Mouse (Mus musculus) ES-Bruce4 (cell line): ENCODE measurements at regions not wholly inside any gene's neighbourhood (a gene's known extent, or its start where the extent isn't known, plus 50 kb on each side); places are given as distances from the start of the nearest gene placed in this dataset.

Source experiments
- H3K27ac ChIP-seq: 2 replicates; pipeline ENCODE4 v1.5.1; 2012; ENCODE audit warnings: low read length, inconsistent platforms; ENCODE audit not compliant: insufficient read depth
- H3K27me3 ChIP-seq: 2 replicates; pipeline ENCODE4 v1.6.1; 2012; ENCODE audit warnings: mild to moderate bottlenecking, low read length, inconsistent platforms; ENCODE audit not compliant: control insufficient read depth, poor library complexity, insufficient read depth, severe bottlenecking
- H3K36me3 ChIP-seq: 2 replicates; pipeline ENCODE4 v1.6.1; 2012; ENCODE audit warnings: inconsistent platforms, mild to moderate bottlenecking, low read length, moderate library complexity; ENCODE audit not compliant: control insufficient read depth, poor library complexity, insufficient read depth, severe bottlenecking
- H3K4me1 ChIP-seq: one replicate; pipeline ENCODE4 v1.8.1; 2011; ENCODE audit warnings: low read length; ENCODE audit not compliant: control insufficient read depth, insufficient read depth
- H3K4me3 ChIP-seq: 2 replicates; pipeline ENCODE4 v1.5.1; 2011; ENCODE audit warnings: low read depth, mild to moderate bottlenecking, low read length
- H3K9ac ChIP-seq: 2 replicates; pipeline ENCODE4 v1.6.1; 2012; ENCODE audit warnings: low read depth, mild to moderate bottlenecking, inconsistent platforms; ENCODE audit not compliant: poor library complexity, severe bottlenecking
- H3K9me3 ChIP-seq: replicated peaks from 2 replicates; pipeline ENCODE4 v1.6.1; 2012; ENCODE audit warnings: mild to moderate bottlenecking, low read length, inconsistent platforms; ENCODE audit not compliant: control insufficient read depth, poor library complexity, insufficient read depth, severe bottlenecking
- CTCF ChIP-seq: IDR thresholded peaks from one replicate; pipeline ENCODE4 v1.8.1; 2011; ENCODE audit warnings: low read depth, low read length
- EP300 ChIP-seq: IDR thresholded peaks from 2 replicates; pipeline ENCODE4 v1.6.1; 2011; ENCODE audit warnings: low read depth, low read length; ENCODE audit not compliant: insufficient read depth
- POLR2A ChIP-seq: IDR thresholded peaks from one replicate; pipeline ENCODE4 v1.8.1; 2011; ENCODE audit warnings: low read length; ENCODE audit not compliant: insufficient read depth

DNA sequence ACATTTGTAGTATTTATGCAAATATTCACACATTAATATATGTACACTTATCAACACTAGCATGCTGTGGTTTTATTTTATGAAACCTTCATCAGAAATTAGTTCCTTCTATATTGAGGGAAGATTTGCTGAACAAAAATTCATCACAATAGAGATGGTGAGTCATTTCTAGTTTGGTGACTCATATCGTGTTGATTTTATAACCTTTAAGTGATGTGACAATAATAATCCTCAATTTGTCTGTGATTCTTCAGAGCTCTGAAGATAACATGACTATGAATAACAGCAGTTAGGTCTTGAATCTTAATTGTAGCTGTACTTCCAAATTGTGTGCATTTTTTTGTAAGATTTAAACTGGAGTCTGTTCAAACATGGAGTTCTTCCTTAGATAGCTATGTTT is 168.3 kb upstream of the L3mbtl3 start:
- no peak for TF ChIP-seq EP300
- no peak for TF ChIP-seq POLR2A
- no peak for TF ChIP-seq CTCF
- H3K36me3 ChIP-seq: no peaks in the 10 kb centered on the region
- no peaks in the 10 kb centered on the region for H3K4me1 ChIP-seq
- H3K27ac ChIP-seq: no peak overlapping the region
- H3K9ac ChIP-seq: no peak overlapping the region
- no peaks in the 10 kb centered on the region for H3K9me3 ChIP-seq
- H3K27me3 ChIP-seq: no peaks in the 10 kb centered on the region
- H3K4me3 ChIP-seq: no peak overlapping the region

DNA sequence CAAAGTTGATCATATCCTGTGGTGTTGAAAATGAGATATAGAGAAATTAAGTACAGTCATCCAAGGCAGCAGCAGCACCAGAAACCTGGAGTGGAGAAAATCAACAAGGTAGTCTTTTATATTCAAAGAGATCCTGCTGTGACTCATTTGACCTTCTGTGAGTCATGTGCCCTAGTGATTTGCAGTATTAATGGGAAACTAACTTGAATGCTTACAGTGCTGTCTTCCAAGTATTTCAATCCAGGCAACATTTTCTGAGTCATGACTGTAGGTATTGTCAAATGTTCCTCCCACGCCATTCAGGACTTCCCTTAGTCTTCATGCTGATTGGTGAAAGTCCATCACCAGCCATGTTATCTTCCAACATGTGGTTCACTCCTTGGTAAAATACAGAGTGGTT is 169.0 kb upstream of the L3mbtl3 start:
- H3K9me3 ChIP-seq: no peaks in the 10 kb centered on the region
- no peak for TF ChIP-seq EP300
- no peak for TF ChIP-seq CTCF
- no peak for TF ChIP-seq POLR2A
- H3K4me3 ChIP-seq: no peak overlapping the region
- no peak overlapping the region for H3K27ac ChIP-seq
- H3K36me3 ChIP-seq: no peaks in the 10 kb centered on the region
- H3K9ac ChIP-seq: no peak overlapping the region
- H3K27me3 ChIP-seq: no peaks in the 10 kb centered on the region
- H3K4me1 ChIP-seq: no peaks in the 10 kb centered on the region

DNA sequence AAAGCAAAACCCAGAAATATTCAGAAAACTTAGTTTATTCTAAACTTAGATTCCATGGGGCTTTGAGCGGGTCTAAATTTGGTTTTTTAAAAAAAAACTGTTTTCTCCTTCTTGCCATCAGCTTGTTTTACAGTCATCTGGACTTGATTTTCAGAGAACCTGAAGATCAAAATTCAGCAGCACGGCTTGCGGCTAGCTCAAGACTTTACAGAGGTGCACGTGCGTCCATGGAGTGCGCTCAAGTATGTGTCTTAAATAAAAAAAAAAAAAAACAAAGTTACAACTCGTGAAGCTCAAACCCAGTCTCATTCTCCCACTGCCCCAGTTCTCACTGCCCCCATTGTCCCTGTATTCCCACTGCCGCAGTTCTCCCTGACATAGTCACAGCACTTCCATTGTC is 180.5 kb upstream of the L3mbtl3 start:
- Histone ChIP-seq H3K36me3 (no peaks in the 10 kb centered on the region), H3K27me3 (no peaks in the 10 kb centered on the region), H3K9ac (no peak overlapping the region), H3K4me3 (no peak overlapping the region), H3K27ac (no peak overlapping the region), H3K4me1 (no peaks in the 10 kb centered on the region), H3K9me3 (no peaks in the 10 kb centered on the region)
- TF ChIP-seq EP300 (no peak), POLR2A (no peak), CTCF (no peak)

DNA sequence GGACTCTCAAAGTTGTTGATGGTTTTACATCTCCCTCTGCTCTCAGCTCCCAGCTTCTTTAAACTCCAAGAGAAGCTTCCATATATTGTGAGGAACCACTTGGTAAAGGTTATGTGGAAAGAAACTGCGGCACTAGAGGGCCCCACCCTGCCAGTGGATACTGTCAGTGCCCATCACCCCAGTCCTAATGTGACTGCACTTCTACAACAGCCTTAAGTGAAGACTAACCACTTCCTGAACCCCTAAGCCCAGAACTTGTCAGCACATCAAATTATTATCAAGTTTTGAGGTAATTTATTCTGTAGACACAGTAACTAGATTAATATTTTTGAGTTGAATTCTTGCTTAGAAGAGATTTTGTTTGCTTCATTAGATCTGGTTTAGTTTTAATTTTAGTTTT is 182.3 kb upstream of the L3mbtl3 start:
- Histone ChIP-seq H3K36me3 (no peaks in the 10 kb centered on the region), H3K4me3 (no peak overlapping the region), H3K9me3 (no peaks in the 10 kb centered on the region), H3K27ac (no peak overlapping the region), H3K27me3 (no peaks in the 10 kb centered on the region), H3K4me1 (no peaks in the 10 kb centered on the region), H3K9ac (no peak overlapping the region)
- TF ChIP-seq CTCF (no peak), EP300 (no peak), POLR2A (no peak)

DNA sequence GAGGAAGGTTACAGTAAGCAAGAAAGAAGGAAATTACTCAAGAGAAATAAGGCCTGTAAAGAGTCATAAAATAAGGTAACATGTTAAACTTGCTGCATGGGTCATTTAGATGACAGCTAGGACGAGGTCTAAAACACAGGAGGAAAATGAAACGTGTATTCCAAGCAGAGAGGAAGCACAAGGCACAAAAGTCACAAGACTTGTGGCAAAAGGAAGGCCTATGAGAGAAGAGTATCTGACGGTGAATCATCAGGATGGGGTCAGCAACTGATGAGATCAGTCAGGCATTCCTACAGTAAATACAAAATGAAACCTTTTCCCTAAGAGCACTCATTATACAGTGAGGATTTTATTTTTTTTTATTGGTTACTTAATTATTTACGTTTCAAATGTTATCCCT is 183.6 kb upstream of the L3mbtl3 start:
- Histone ChIP-seq H3K36me3 (no peaks in the 10 kb centered on the region), H3K27ac (no peak overlapping the region), H3K9ac (no peak overlapping the region), H3K27me3 (no peaks in the 10 kb centered on the region), H3K9me3 (no peaks in the 10 kb centered on the region), H3K4me3 (no peak overlapping the region), H3K4me1 (no peaks in the 10 kb centered on the region)
- TF ChIP-seq EP300: no peak
- TF ChIP-seq POLR2A: no peak

DNA sequence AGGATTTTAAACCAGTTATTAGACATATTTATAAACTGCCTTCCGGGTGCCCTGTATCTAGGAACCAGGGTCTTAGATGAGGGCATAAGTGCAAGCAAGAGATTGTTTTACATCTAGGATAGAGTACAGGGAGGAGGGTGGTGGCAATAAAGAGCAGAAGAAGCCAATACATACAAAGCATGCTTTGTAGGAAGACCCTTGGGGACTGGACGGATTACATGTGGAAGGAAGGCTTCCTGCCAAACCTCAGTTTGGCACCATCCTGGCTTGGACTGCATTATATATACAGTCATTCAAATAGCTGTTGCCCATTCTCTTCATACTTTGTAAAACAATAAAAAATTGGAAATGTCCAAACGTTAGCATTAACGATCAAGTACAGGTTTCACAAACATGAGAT is 184.7 kb upstream of the L3mbtl3 start:
- H3K27me3 ChIP-seq: no peaks in the 10 kb centered on the region
- no peak overlapping the region for H3K9ac ChIP-seq
- TF ChIP-seq CTCF (no peak), EP300 (no peak), POLR2A (no peak)
- no peak overlapping the region for H3K27ac ChIP-seq
- no peak overlapping the region for H3K4me3 ChIP-seq
- no peaks in the 10 kb centered on the region for H3K4me1 ChIP-seq
- no peaks in the 10 kb centered on the region for H3K9me3 ChIP-seq
- no peaks in the 10 kb centered on the region for H3K36me3 ChIP-seq
